Mouse (Mus musculus): ENCODE data around the gene Itprid1. TPM values are rescaled to one million over a fixed set of nuclear protein-coding genes. Genes with fewer than 3 reads are reported as not detected.
A peak's percentile ranks its signal among the peaks of the same experiment; 100 is the strongest.

The Itprid1 gene
- 0.40 and 0.71 TPM in 2 replicates for polyA plus RNA-seq (2015; fragmentation: Nextera tagmentation; extraction: Ambion mirVana)

GRCm38 (mm10) chr6:55836650-55837320, at the start of gene Itprid1:
Gene Itprid1, plus strand, starts transcription at chr6:55836895.
- H3K4me1 ChIP-seq (ENCODE audit: control insufficient read depth, insufficient read depth, low read length), result peaks cover 2% of the 10 kb centered on the region; the same call in 1 of the 2 replicates
- H3K9me3 ChIP-seq (replicated peaks; ENCODE audit: control insufficient read depth, low read length), result no peaks in the 10 kb centered on the region
- peak; percentile 89 for ATAC-seq (ENCODE audit: insufficient read depth, low FRiP score)
- H3K36me3 ChIP-seq (ENCODE audit: control insufficient read depth, insufficient read depth, low read length), result no peaks in the 10 kb centered on the region
- no peaks in the 10 kb centered on the region for H3K27me3 ChIP-seq (ENCODE audit: control insufficient read depth, insufficient read depth, low read length)
- peak within 1 kb of the TSS; percentile 85 for H3K27ac ChIP-seq (ENCODE audit: low read length)
- H3K4me2 ChIP-seq (ENCODE audit: low read depth, low read length), result no peak within 1 kb of the TSS
- H3K9ac ChIP-seq (ENCODE audit: low read length), result no peak within 1 kb of the TSS
- no peak within 1 kb of the TSS for H3K4me3 ChIP-seq (replicated peaks; ENCODE audit: low read length)
- 65% methylated on average over 8 of the region's 8 CpGs for WGBS

- no peak overlapping the region for H3K27ac ChIP-seq (ENCODE audit: low read length)
- ATAC-seq (ENCODE audit: insufficient read depth, low FRiP score), result no peak
- H3K4me2 ChIP-seq (ENCODE audit: low read depth, low read length), result no peak overlapping the region
- no peaks in the 10 kb centered on the region for H3K27me3 ChIP-seq (ENCODE audit: control insufficient read depth, insufficient read depth, low read length)
- WGBS, result 31% methylated on average over 1 of the region's 1 CpGs
- no peaks in the 10 kb centered on the region for H3K4me1 ChIP-seq (ENCODE audit: control insufficient read depth, insufficient read depth, low read length)
- no peak overlapping the region for H3K4me3 ChIP-seq (replicated peaks; ENCODE audit: low read length)
- no peaks in the 10 kb centered on the region for H3K9me3 ChIP-seq (replicated peaks; ENCODE audit: control insufficient read depth, low read length)
- no peak overlapping the region for H3K9ac ChIP-seq (ENCODE audit: low read length)
- H3K36me3 ChIP-seq (ENCODE audit: control insufficient read depth, insufficient read depth, low read length), result no peaks in the 10 kb centered on the region
These were observed 47.1 kb upstream of the Itprid1 start for GRCm38 (mm10) chr6:55789557-55789956.

GRCm38 (mm10) chr6:55791852-55792496, 44.7 kb upstream of the Itprid1 start:
- no peak overlapping the region for H3K9ac ChIP-seq (ENCODE audit: low read length)
- H3K36me3 ChIP-seq (ENCODE audit: control insufficient read depth, insufficient read depth, low read length), result no peaks in the 10 kb centered on the region
- H3K4me2 ChIP-seq (ENCODE audit: low read depth, low read length), result no peak overlapping the region
- ATAC-seq (ENCODE audit: insufficient read depth, low FRiP score), result peak; percentile 64; the same call in 1 of the 2 replicates
- WGBS, result 22% methylated on average over 6 of the region's 6 CpGs
- no peaks in the 10 kb centered on the region for H3K9me3 ChIP-seq (replicated peaks; ENCODE audit: control insufficient read depth, low read length)
- H3K27ac ChIP-seq (ENCODE audit: low read length), result no peak overlapping the region
- no peaks in the 10 kb centered on the region for H3K27me3 ChIP-seq (ENCODE audit: control insufficient read depth, insufficient read depth, low read length)
- H3K4me1 ChIP-seq (ENCODE audit: control insufficient read depth, insufficient read depth, low read length), result no peaks in the 10 kb centered on the region
- no peak overlapping the region for H3K4me3 ChIP-seq (replicated peaks; ENCODE audit: low read length)

GRCm38 (mm10) chr6:55792536-55792935, 44.2 kb upstream of the Itprid1 start:
- no peak for ATAC-seq (ENCODE audit: insufficient read depth, low FRiP score)
- Histone ChIP-seq H3K4me2 (ENCODE audit: low read depth, low read length) (no peak overlapping the region), H3K9ac (ENCODE audit: low read length) (no peak overlapping the region), H3K9me3 (replicated peaks; ENCODE audit: control insufficient read depth, low read length) (no peaks in the 10 kb centered on the region), H3K36me3 (ENCODE audit: control insufficient read depth, insufficient read depth, low read length) (no peaks in the 10 kb centered on the region), H3K27me3 (ENCODE audit: control insufficient read depth, insufficient read depth, low read length) (no peaks in the 10 kb centered on the region), H3K4me3 (replicated peaks; ENCODE audit: low read length) (no peak overlapping the region), H3K27ac (ENCODE audit: low read length) (no peak overlapping the region), H3K4me1 (ENCODE audit: control insufficient read depth, insufficient read depth, low read length) (no peaks in the 10 kb centered on the region)
- WGBS, result 51% methylated on average over 8 of the region's 8 CpGs

GRCm38 (mm10) chr6:55802686-55803085, 34.0 kb upstream of the Itprid1 start:
- no peaks in the 10 kb centered on the region for H3K9me3 ChIP-seq (replicated peaks; ENCODE audit: control insufficient read depth, low read length)
- no peak overlapping the region for H3K9ac ChIP-seq (ENCODE audit: low read length)
- H3K27me3 ChIP-seq (ENCODE audit: control insufficient read depth, insufficient read depth, low read length), result no peaks in the 10 kb centered on the region
- H3K27ac ChIP-seq (ENCODE audit: low read length), result no peak overlapping the region
- H3K4me3 ChIP-seq (replicated peaks; ENCODE audit: low read length), result no peak overlapping the region
- H3K36me3 ChIP-seq (ENCODE audit: control insufficient read depth, insufficient read depth, low read length), result no peaks in the 10 kb centered on the region
- no peak for ATAC-seq (ENCODE audit: insufficient read depth, low FRiP score)
- H3K4me1 ChIP-seq (ENCODE audit: control insufficient read depth, insufficient read depth, low read length), result no peaks in the 10 kb centered on the region
- H3K4me2 ChIP-seq (ENCODE audit: low read depth, low read length), result no peak overlapping the region
- 76% methylated on average over 1 of the region's 1 CpGs for WGBS

DNA sequence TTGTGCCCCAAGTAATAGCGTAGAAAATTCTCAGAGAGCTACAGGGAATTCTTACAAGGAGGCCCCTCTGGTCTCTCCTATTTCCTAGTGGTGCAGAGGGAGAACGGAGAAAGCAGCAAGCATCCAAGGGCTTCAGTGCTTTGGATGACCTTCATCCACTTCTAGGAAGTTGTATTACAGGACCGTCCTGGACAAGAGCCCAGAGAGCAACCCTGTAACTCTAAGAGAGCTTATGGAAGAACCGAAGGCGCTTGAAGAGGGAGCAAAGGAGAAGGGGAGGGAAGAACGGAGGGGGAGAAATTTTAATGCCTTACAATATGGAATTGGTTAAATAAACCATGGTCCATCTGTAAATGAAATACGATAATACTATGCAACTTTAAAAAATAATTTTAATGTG, 33.3 kb upstream of the Itprid1 start:
- Histone ChIP-seq H3K4me1 (ENCODE audit: control insufficient read depth, insufficient read depth, low read length) (no peaks in the 10 kb centered on the region), H3K27ac (ENCODE audit: low read length) (no peak overlapping the region), H3K27me3 (ENCODE audit: control insufficient read depth, insufficient read depth, low read length) (no peaks in the 10 kb centered on the region), H3K4me3 (replicated peaks; ENCODE audit: low read length) (no peak overlapping the region), H3K36me3 (ENCODE audit: control insufficient read depth, insufficient read depth, low read length) (no peaks in the 10 kb centered on the region), H3K4me2 (ENCODE audit: low read depth, low read length) (no peak overlapping the region), H3K9me3 (replicated peaks; ENCODE audit: control insufficient read depth, low read length) (no peaks in the 10 kb centered on the region), H3K9ac (ENCODE audit: low read length) (no peak overlapping the region)
- no peak for ATAC-seq (ENCODE audit: insufficient read depth, low FRiP score)
- 67% methylated on average over 7 of the region's 7 CpGs for WGBS

DNA sequence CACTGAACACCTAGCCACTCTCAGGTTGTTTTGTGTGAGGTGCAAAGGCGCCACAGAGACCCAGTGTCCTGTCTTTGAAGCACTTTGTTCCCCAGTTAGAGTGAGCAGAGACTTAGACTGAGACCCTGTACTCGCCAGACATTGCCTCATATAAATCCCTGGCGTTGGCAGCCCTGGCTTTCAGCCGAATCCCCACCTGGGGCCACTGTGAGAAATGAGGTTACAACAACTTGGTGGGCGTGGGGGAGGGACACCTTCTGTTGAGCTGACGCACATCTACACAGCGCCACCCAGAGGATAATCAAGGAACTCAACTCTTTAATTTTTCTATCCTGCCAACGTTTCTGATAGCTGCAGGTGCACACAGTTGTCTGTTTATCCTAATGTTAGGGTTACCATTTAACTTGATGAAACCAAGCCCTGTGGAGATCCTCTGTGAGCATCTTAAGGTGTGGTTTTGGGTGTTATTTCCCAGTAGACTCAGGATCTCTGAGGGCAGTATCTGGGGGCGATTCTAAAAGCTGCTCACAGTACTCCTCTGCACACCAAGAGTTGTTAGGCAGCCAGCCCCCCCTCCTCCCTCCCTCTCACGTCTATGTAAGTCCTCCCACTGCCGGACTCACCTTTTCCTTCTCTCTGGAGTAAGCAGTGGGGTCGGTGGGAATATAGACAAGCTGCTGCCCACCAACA, 32.6 kb upstream of the Itprid1 start:
- Histone ChIP-seq H3K9ac (ENCODE audit: low read length) (no peak overlapping the region), H3K9me3 (replicated peaks; ENCODE audit: control insufficient read depth, low read length) (no peaks in the 10 kb centered on the region), H3K4me3 (replicated peaks; ENCODE audit: low read length) (no peak overlapping the region), H3K4me2 (ENCODE audit: low read depth, low read length) (no peak overlapping the region), H3K4me1 (ENCODE audit: control insufficient read depth, insufficient read depth, low read length) (no peaks in the 10 kb centered on the region), H3K27ac (ENCODE audit: low read length) (no peak overlapping the region), H3K27me3 (ENCODE audit: control insufficient read depth, insufficient read depth, low read length) (no peaks in the 10 kb centered on the region), H3K36me3 (ENCODE audit: control insufficient read depth, insufficient read depth, low read length) (no peaks in the 10 kb centered on the region)
- 22% methylated on average over 12 of the region's 12 CpGs for WGBS
- ATAC-seq (ENCODE audit: insufficient read depth, low FRiP score), result no peak

- H3K36me3 ChIP-seq (ENCODE audit: control insufficient read depth, insufficient read depth, low read length), result no peaks in the 10 kb centered on the region
- H3K4me1 ChIP-seq (ENCODE audit: control insufficient read depth, insufficient read depth, low read length), result no peaks in the 10 kb centered on the region
- H3K9ac ChIP-seq (ENCODE audit: low read length), result no peak overlapping the region
- 86% methylated on average over 4 of the region's 4 CpGs for WGBS
- no peak overlapping the region for H3K27ac ChIP-seq (ENCODE audit: low read length)
- H3K4me3 ChIP-seq (replicated peaks; ENCODE audit: low read length), result no peak overlapping the region
- no peak for ATAC-seq (ENCODE audit: insufficient read depth, low FRiP score)
- no peak overlapping the region for H3K4me2 ChIP-seq (ENCODE audit: low read depth, low read length)
- H3K9me3 ChIP-seq (replicated peaks; ENCODE audit: control insufficient read depth, low read length), result no peaks in the 10 kb centered on the region
- H3K27me3 ChIP-seq (ENCODE audit: control insufficient read depth, insufficient read depth, low read length), result no peaks in the 10 kb centered on the region
These were observed 32.1 kb upstream of the Itprid1 start for GRCm38 (mm10) chr6:55804681-55805000.
